Mouse (Mus musculus): ENCODE measurements around the gene Ankdd1b. TPM values are rescaled to one million over a fixed set of nuclear protein-coding genes. Genes with fewer than 3 reads are reported as not detected.

Ankdd1b gene
- total and polyA plus RNA-seq, 2 experiments from 2014 or later = 0.88 to 1.2 TPM

DNA sequence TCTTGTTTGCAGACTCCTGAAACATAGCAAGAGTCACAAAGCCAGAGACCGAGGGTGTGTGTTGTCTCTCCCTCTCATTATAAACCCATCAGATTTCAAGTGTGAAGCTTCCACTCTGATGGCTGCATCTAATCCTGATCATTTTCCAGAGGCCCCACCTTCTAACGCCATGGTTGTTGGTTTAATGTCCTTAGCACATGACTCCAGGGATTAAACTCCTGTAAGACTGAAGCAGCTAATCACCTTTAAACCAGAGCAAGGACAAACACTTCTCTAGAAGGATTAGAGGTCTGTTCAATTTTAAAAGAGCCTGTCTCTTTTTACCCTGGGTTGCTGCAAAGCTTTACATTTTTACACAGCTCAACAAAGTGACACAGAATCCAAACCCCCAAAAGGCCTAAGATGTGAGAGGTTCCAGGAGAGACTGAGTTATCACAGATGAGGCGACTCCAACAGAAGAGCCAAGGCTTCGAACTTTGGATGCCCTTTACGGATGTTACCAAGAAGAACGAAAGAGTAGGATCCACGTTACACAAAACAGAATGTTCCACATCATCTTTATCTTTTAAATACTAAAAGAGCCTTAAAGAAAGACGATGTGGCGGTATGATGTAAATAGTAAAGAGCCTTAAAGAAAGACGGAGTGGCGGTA lies 20.7 kb downstream of the Ankdd1b start:
- Histone ChIP-seq H3K4me1 (ENCODE audit: control insufficient read depth, insufficient read depth) (no peaks in the 10 kb centered on the region), H3K9ac (replicated peaks; ENCODE audit: low read depth, low read length) (no peak overlapping the region), H3K27ac (ENCODE audit: low read depth) (no peak overlapping the region; the same call in 1 of the 2 replicates), H3K4me2 (ENCODE audit: low read depth, low read length) (no peak overlapping the region), H3K4me3 (ENCODE audit: low read depth, low read length) (no peak overlapping the region), H3K36me3 (replicated peaks; ENCODE audit: control insufficient read depth, insufficient read depth, low read length) (no peaks in the 10 kb centered on the region), H3K27me3 (ENCODE audit: control insufficient read depth, insufficient read depth, low read length) (no peaks in the 10 kb centered on the region), H3K9me3 (replicated peaks; ENCODE audit: control insufficient read depth, low read length) (no peaks in the 10 kb centered on the region)
- DNase-seq (ENCODE audit: low spot score) = no peak
- ATAC-seq (ENCODE audit: insufficient read depth, low read depth) = no peak
- TF ChIP-seq CTCF (IDR thresholded peaks at IDR 0.05; ENCODE audit: low read depth) = no peak
- TF ChIP-seq EP300 (IDR thresholded peaks at IDR 0.05; ENCODE audit: low read depth) = no peak
- 68% methylated on average over 11 of the region's 11 CpGs for WGBS

DNA sequence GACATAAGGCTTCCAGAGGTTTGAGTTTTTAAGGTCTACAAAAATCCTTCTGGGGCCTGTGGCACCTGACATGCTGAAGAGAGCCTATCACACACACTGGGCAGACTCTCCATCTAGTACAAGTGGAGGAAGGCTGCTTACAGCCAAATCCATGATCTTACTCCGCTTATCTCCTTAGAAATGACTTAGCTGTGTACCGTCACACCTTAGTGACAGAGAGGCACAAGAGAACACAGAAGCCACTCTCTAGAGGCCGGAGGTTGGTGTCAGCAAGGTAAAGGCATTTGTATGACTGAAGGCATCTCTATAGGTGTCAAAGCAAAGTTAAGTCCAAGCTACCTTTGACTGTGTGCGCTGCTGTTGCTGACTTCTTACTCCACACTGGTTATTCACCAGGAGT lies 30.6 kb downstream of the Ankdd1b start:
- H3K4me1 ChIP-seq (ENCODE audit: control insufficient read depth, insufficient read depth) = peaks cover 4% of the 10 kb centered on the region; the same call in 1 of the 2 replicates
- H3K4me2 ChIP-seq (ENCODE audit: low read depth, low read length) = no peak overlapping the region
- H3K27ac ChIP-seq (ENCODE audit: low read depth) = no peak overlapping the region
- TF ChIP-seq CTCF (IDR thresholded peaks at IDR 0.05; ENCODE audit: low read depth) = no peak
- no peak for TF ChIP-seq EP300 (IDR thresholded peaks at IDR 0.05; ENCODE audit: low read depth)
- DNase-seq (ENCODE audit: low spot score) (no peak), ATAC-seq (ENCODE audit: insufficient read depth, low read depth) (no peak)
- H3K27me3 ChIP-seq (ENCODE audit: control insufficient read depth, insufficient read depth, low read length) = no peaks in the 10 kb centered on the region
- WGBS = 64% methylated on average over 4 of the region's 4 CpGs
- no peak overlapping the region for H3K9ac ChIP-seq (replicated peaks; ENCODE audit: low read depth, low read length)
- H3K4me3 ChIP-seq (ENCODE audit: low read depth, low read length) = no peak overlapping the region
- no peaks in the 10 kb centered on the region for H3K36me3 ChIP-seq (replicated peaks; ENCODE audit: control insufficient read depth, insufficient read depth, low read length)
- no peaks in the 10 kb centered on the region for H3K9me3 ChIP-seq (replicated peaks; ENCODE audit: control insufficient read depth, low read length)

DNA sequence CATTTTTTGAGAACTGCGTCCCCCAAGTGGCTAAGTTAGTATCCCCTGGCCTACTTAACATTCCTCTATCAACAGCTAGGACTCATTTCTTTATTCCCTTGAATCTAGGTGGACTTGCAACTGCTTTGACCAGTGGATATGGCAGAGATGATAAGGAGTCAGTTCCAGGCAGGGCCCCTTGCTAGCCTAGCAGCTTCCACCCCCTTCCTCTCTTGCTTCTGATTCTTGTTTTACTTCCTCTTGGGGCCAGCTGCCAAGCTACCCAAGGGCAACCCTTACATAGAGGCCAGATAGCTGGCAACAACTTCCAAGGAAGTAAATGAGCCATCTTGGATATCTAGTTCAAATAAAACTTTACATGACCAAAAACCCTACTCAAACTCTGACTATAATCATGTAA lies 34.1 kb downstream of the Ankdd1b start:
- no peak overlapping the region for H3K4me2 ChIP-seq (ENCODE audit: low read depth, low read length)
- ATAC-seq (ENCODE audit: insufficient read depth, low read depth) (no peak), DNase-seq (ENCODE audit: low spot score) (no peak)
- no peaks in the 10 kb centered on the region for H3K9me3 ChIP-seq (replicated peaks; ENCODE audit: control insufficient read depth, low read length)
- no peak overlapping the region for H3K9ac ChIP-seq (replicated peaks; ENCODE audit: low read depth, low read length)
- 82% methylated on average over 1 of the region's 1 CpGs for WGBS
- no peaks in the 10 kb centered on the region for H3K36me3 ChIP-seq (replicated peaks; ENCODE audit: control insufficient read depth, insufficient read depth, low read length)
- peaks cover 26% of the 10 kb centered on the region for H3K4me1 ChIP-seq (ENCODE audit: control insufficient read depth, insufficient read depth)
- TF ChIP-seq EP300 (IDR thresholded peaks at IDR 0.05; ENCODE audit: low read depth) (no peak), CTCF (IDR thresholded peaks at IDR 0.05; ENCODE audit: low read depth) (no peak)
- no peaks in the 10 kb centered on the region for H3K27me3 ChIP-seq (ENCODE audit: control insufficient read depth, insufficient read depth, low read length)
- H3K27ac ChIP-seq (ENCODE audit: low read depth) = no peak overlapping the region
- H3K4me3 ChIP-seq (ENCODE audit: low read depth, low read length) = no peak overlapping the region

GRCm38 (mm10) chr13:96435793-96436192 lies 35.2 kb downstream of the Ankdd1b start:
- WGBS = 23% methylated on average over 12 of the region's 13 CpGs

DNA sequence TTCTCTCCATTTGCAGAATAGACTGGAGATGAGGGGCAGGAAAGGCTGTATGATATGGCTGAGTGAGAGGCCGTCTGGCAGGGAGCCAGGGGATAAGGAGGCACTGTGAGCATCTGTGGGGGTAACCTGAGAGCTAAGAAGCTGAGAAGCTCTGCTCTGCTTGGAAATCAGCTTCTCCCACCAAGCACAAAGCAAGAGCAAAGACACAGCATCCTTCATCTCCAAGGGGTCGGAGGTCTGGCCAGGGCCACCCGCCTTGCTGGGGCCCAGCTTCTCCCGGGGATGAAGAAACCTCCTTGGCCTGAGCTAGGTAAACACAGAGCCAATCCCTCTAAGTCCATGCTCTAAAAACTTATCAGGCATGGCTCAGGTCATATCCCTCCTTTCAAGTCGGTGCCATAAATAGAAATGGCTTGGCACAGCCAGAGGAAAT lies 36.1 kb downstream of the Ankdd1b start:
- 18% methylated on average over 5 of the region's 5 CpGs for WGBS
- H3K4me2 ChIP-seq (ENCODE audit: low read depth, low read length) = peak overlapping the region; percentile 48

More at GRCm38 (mm10) chr13:96435793-96436192, 35.2 kb downstream of the Ankdd1b start:
- Histone ChIP-seq H3K4me3 (ENCODE audit: low read depth, low read length) (0 out of 2 replicates have a peak overlapping the region, but pooled peaks have one; percentile 7), H3K4me2 (ENCODE audit: low read depth, low read length) (peak overlapping the region; percentile 48), H3K27me3 (ENCODE audit: control insufficient read depth, insufficient read depth, low read length) (no peaks in the 10 kb centered on the region), H3K9ac (replicated peaks; ENCODE audit: low read depth, low read length) (no peak overlapping the region), H3K36me3 (replicated peaks; ENCODE audit: control insufficient read depth, insufficient read depth, low read length) (no peaks in the 10 kb centered on the region), H3K4me1 (ENCODE audit: control insufficient read depth, insufficient read depth) (peaks cover 26% of the 10 kb centered on the region), H3K27ac (ENCODE audit: low read depth) (peak overlapping the region; percentile 44; the same call in 1 of the 2 replicates), H3K9me3 (replicated peaks; ENCODE audit: control insufficient read depth, low read length) (no peaks in the 10 kb centered on the region)
- TF ChIP-seq CTCF (IDR thresholded peaks at IDR 0.05; ENCODE audit: low read depth) (peak; percentile 39), EP300 (IDR thresholded peaks at IDR 0.05; ENCODE audit: low read depth) (no peak)
- DNase-seq (ENCODE audit: low spot score) (peak; percentile 50), ATAC-seq (ENCODE audit: insufficient read depth, low read depth) (peak; percentile 58)

More for the DNA sequence above, 36.1 kb downstream of the Ankdd1b start:
- Histone ChIP-seq H3K9me3 (replicated peaks; ENCODE audit: control insufficient read depth, low read length) (no peaks in the 10 kb centered on the region), H3K27me3 (ENCODE audit: control insufficient read depth, insufficient read depth, low read length) (no peaks in the 10 kb centered on the region), H3K36me3 (replicated peaks; ENCODE audit: control insufficient read depth, insufficient read depth, low read length) (no peaks in the 10 kb centered on the region), H3K27ac (ENCODE audit: low read depth) (peak overlapping the region; percentile 44), H3K9ac (replicated peaks; ENCODE audit: low read depth, low read length) (no peak overlapping the region), H3K4me1 (ENCODE audit: control insufficient read depth, insufficient read depth) (peaks cover 26% of the 10 kb centered on the region), H3K4me3 (ENCODE audit: low read depth, low read length) (0 out of 2 replicates have a peak overlapping the region, but pooled peaks have one; percentile 7)
- DNase-seq (ENCODE audit: low spot score) (peak; percentile 56), ATAC-seq (ENCODE audit: insufficient read depth, low read depth) (peak; percentile 21; the same call in 1 of the 2 replicates)
- TF ChIP-seq CTCF (IDR thresholded peaks at IDR 0.05; ENCODE audit: low read depth) (no peak), EP300 (IDR thresholded peaks at IDR 0.05; ENCODE audit: low read depth) (no peak)
